Mouse (Mus musculus): ENCODE measurements around the gene Pigu. TPM values are rescaled to one million over a fixed set of nuclear protein-coding genes. Genes with fewer than 3 reads are reported as not detected.

The Pigu gene
- 84.2 TPM for polyA plus RNA-seq (2014; fragmentation: Illumina TruSeq; extraction: RNeasy Lipid Tissue Mini Kit (QIAGEN cat#74804))

DNA sequence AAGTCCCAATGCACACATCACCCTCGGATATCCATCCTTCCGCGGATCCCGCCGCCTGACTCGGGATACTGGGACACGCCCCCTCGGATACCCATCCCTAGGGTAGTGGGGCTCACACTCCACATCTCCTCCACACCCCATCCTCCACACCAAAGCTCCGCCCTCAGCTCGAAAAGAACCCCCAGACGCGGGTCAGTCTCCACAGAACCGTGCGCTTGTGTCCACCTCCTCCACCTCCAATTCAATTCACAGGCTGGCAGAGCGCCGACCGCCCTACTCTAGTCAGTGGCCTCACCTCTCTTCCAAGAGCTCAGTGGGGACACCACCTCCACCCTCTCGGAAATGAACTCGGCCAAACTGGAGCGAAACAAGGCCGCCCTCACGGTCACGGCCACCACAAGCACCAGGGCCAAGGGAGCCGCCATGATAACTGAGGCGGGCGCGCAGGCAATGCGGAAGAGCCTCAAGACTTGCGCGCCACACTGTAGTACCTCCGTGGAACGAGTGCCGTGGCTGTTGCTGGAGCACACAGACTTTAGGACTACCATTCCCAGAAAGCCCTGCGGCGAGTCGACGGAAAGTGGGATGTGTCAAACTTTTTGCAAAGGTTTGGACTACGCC is at the start of gene Pigu:
Pigu (minus strand) TSS at position 460 of the 621 bp plus-strand sequence.

DNA sequence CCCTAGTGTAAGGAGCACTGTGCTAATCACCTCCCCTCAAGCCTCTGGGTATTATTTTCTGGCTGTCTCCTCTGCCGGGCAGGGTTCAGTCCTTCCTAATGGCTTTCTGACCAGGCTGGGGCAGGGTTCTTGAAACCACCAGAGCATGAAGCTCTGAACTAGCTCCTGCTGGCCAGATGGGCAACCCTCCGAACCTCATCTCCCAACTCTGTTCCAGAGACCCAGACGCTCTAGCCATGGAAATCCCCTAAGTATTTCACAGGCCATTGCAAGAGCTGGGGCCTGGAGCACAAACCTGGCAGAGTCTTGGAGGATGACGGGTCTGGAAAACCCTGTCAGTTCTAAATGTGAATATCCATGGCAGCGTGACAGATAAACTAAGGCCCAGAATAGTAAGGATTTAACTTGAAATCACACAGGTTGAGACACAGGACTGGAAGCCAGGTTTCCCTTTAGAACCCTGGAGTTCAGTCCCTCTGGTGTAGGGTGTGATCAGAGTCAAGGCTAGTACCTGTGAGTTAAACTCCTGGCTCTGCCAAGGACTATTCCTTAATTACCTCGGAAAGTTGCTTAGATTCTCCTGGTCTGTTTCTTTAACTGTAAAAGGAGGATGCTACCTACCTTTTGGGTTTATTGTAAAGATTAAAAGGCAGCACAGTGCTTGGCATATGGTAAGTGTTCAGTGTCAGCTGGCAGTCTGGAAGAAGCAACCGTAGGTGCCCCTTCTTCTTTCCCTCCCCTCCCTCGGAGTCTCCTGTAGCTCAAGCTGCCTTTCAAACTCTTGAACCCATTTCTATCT is 23.2 kb upstream of the Pigu start, which contains the start of gene Trp53inp2:
Trp53inp2 (plus strand) TSS at position 799 of the 799 bp plus-strand sequence.

DNA sequence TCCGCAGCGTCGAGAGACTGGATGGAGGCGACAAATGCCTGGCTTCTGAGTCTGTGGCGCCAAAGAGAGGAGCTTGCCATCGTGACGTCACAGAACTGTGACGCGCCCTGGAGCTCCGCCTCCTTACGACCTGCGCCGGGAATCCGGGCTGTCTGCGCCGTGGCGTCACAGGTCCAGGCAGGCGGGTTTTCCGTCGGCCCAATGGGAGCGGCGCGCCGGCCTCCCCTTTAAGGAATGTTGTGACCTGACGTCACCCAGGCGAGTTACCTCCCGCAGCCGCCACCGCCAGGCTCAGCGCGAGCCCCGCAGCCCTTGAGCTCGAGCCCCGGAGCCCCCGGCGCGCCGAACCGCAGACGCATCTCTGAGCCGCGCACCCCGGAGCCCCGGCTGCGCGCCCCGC is 81.0 kb downstream of the Pigu start, which contains the start of gene Map1lc3a:
Map1lc3a (plus strand) TSS at position 103 of the 400 bp plus-strand sequence.

DNA sequence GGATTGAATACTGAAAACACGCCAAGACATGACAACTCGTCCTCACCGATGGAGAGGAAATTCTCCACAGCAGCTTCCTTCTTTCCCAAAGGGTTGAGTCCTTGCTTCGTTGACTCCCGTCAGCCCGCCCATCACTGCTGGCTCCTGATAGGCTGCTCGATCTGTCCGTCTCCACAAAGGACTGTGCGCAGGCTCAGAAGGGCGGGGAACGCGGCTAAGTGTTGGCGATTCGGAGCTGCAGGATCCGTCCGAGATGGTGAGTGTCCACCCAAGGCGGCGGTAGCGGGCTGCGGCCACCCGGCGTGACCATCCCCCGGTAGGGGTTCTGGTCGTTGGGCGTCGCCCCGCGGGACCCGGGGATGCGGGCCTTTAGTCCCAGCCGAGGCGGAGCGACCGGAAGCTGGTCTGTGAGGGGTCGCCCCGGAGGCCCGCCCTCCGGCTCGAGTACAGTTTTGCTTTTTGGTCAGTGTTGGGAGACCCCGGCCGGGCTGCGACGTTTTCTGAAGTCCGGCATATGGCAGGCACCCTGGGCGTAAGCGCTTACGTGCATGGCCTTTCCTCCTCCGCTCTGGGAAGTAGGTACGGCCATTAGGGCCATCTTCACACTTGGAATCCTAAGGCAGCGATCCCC is 120.8 kb downstream of the Pigu start, which contains the start of gene Dynlrb1:
Dynlrb1 (plus strand) TSS at position 172 of the 631 bp plus-strand sequence.

Other genes with a start within 250 kb of the Pigu start
- 111 TPM for gene Itch, start 223.9 kb downstream of the Pigu start, polyA plus RNA-seq (2014; fragmentation: Illumina TruSeq; extraction: RNeasy Lipid Tissue Mini Kit (QIAGEN cat#74804))
- gene Dynlrb1, start 120.9 kb downstream of the Pigu start, polyA plus RNA-seq (2014; fragmentation: Illumina TruSeq; extraction: RNeasy Lipid Tissue Mini Kit (QIAGEN cat#74804)) = 335 TPM
- gene Map1lc3a, start 81.1 kb downstream of the Pigu start, polyA plus RNA-seq (2014; fragmentation: Illumina TruSeq; extraction: RNeasy Lipid Tissue Mini Kit (QIAGEN cat#74804)) = not detected
- gene Trp53inp2, start 23.6 kb upstream of the Pigu start, polyA plus RNA-seq (2014; fragmentation: Illumina TruSeq; extraction: RNeasy Lipid Tissue Mini Kit (QIAGEN cat#74804)) = 73.9 TPM
- gene Ncoa6, start 116.5 kb upstream of the Pigu start, polyA plus RNA-seq (2014; fragmentation: Illumina TruSeq; extraction: RNeasy Lipid Tissue Mini Kit (QIAGEN cat#74804)) = 78.7 TPM
- gene Acss2, start 160.5 kb upstream of the Pigu start, polyA plus RNA-seq (2014; fragmentation: Illumina TruSeq; extraction: RNeasy Lipid Tissue Mini Kit (QIAGEN cat#74804)) = 8.0 TPM
- not detected for gene Ggt7, start 160.8 kb upstream of the Pigu start, polyA plus RNA-seq (2014; fragmentation: Illumina TruSeq; extraction: RNeasy Lipid Tissue Mini Kit (QIAGEN cat#74804))
- gene Gss, start 235.4 kb upstream of the Pigu start, polyA plus RNA-seq (2014; fragmentation: Illumina TruSeq; extraction: RNeasy Lipid Tissue Mini Kit (QIAGEN cat#74804)) = 1.3 TPM

Data from ovary, adult 10 weeks (tissue).